18 mouse cellular contexts compared by ENCODE assay signal in genomic region chrX:146459891-146460290, GRCm38 (mm10).
DNase-seq lines count a peak whose midpoint lies in the region.
"Had no signal": no experiment of that assay in that cellular context is flagged by ENCODE, and none has a peak within 500 bp of the region (broad histone marks: within the 10 kb centered on the region; RNA-seq: fewer than 3 reads in every experiment).

No protein-coding gene starts in this region.

- DNase-seq in cerebellum, postnatal 10 days: peak; percentile 45 to 61
- DNase-seq in cerebellum, adult 8-10 months: no peak
- DNase-seq in left cerebral cortex, adult 11 months (ENCODE audit: low spot score): peak; percentile 1
- DNase-seq in left cerebral cortex, postnatal 36 days (ENCODE audit: low spot score in 2 of 2): no peak
- peak; percentile 1 to 25 for DNase-seq in layer of hippocampus, adult 18-20 months (ENCODE audit: low spot score in 2 of 2)
- peak; percentile 2 to 69 for DNase-seq in layer of hippocampus, postnatal 14 days (ENCODE audit: low spot score in 2 of 2)
- no peak for DNase-seq in heart, adult 8-10 months (ENCODE audit: low spot score)
- no peak for DNase-seq in gastrocnemius, postnatal 25 days
- DNase-seq: adrenal gland, postnatal 25 days; cerebellum, adult 11 months; heart, postnatal 10 days; kidney, adult 9 months; kidney, postnatal 25 days; liver; lung, postnatal 4 days; right cerebral cortex, postnatal 14 days; spleen, adult 18-20 months; thymus, postnatal 25 days had no signal

- intact Hi-C loops in left cerebral cortex, postnatal 36 days (cut with DNase I): no loop called here

Comparison
In these comparisons a context has a peak if more than half of its experiments do, and no peak if none do; other contexts are left out.
1. DNase-seq: peak in cerebellum, postnatal 10 days (2 of 2), left cerebral cortex, adult 11 months (single experiment), layer of hippocampus, adult 18-20 months (2 of 2) and layer of hippocampus, postnatal 14 days (2 of 2); none in cerebellum, adult 8-10 months (single experiment), left cerebral cortex, postnatal 36 days (0 of 2), heart, adult 8-10 months (single experiment) and gastrocnemius, postnatal 25 days (single experiment).